Mouse (Mus musculus) thymus, postnatal 10 days (tissue): ENCODE measurements around the gene Ints12.

Experiments
- DNase-seq, 2 experiments: peaks; one replicate each; pipeline ENCODE4 v3.0.0; 2021; ENCODE audit warnings: low spot score in 2 of 2

Gene Ints12

DNA sequence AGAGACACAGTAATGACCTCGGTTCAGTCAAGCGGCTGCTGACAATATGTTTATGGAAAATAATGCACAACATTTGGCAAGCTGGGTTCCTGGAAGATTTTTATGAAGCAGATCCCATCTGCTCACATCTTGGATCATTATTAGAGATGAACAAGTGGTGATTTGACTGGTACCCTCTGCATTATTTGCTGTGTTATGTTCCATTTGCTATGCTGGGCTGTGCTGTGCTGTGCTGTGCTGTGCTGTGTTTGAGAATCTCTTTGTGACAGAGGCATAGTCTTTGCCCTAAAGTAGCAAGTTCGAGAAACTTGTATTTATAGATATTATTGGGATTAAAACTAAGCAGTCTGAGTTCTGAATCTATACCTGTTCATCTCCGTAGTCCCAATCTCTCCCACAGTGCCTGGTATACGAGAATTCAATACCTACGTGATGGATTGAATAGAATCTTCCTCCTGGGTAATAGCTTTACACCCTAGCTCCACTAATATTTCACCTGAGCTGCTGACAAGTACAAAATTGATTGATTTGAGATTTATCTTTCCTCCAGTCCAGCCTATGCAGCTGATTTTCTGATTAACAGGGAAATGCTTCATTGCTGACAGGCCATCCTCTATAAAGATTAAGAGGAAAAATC, 53.0 kb downstream of the Ints12 start:
- no peak for DNase-seq

DNA sequence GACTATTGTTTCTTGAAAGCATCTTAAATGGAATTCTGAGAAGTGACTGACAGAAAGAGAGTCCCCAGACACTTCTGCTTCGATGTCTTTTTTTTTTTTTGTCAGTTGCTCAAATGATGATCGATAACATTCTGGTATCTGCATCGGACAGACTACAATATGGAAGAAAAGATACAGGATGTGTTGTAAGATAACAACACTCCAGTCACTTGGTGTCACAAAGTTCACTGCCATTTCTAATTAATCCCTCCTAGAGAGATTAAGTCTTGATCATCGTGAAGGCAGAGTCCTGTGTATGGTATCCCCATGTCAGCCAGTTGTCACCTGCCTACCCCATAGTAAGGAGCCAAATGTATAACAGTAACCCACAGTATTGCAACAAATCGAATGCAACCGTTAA, 60.0 kb downstream of the Ints12 start:
- no peak for DNase-seq

DNA sequence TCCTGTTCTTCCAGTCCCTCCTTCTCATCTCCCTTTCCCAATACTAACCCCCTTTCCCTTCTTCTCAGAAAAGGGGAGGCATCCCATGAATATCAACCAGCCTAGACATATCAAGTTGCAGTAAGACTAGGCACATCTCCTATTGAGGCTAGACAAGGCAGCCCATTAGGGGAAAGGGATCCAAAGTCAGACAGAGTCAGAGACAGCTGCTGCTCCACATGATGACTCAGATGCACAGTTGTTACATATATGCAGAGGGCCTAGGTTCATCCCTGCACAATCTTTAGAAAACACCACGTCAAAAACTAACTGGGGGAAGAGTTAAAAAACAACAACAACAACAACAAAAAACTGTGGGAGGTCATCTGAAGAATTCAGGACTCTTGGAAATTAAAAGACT, 61.2 kb downstream of the Ints12 start:
- no peak for DNase-seq

DNA sequence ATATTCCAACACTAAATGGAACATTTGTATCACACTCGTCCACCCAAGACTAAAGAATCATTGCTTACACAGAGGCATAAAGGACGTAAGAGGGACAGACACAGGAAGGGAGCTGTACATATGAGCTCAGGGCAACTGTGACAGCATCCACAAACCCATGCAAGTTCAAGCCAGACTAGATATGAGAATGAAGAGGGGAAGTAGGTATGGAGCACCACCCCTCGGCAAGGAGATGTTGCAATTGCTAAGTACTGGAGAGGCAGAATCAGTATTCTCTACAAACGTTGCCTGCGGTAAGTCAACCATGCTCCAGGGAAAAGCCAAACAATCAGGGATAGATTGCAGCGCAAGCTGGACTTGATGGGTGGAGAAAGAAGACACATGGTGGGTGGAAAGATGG, 62.0 kb downstream of the Ints12 start:
- no peak for DNase-seq

DNA sequence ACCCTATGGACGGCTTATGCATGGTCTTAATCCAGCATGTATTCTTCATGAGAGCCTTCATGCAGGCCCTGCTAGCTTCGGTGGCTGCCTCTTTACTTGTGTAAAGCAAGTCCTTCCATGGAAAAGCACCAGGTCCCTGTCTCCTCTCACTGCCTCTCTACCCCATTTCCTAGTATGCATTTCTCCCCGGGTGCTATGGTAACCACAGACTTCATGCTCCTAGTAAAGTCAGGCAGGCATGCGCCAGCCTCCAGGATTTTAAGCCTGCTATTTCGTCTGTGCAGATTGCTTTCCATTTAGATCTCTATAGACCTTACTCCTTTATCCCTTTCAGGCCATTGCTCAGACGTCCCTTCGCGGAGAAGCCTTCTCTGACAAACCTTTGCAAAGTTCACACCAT, 63.0 kb downstream of the Ints12 start:
- no peak for DNase-seq

DNA sequence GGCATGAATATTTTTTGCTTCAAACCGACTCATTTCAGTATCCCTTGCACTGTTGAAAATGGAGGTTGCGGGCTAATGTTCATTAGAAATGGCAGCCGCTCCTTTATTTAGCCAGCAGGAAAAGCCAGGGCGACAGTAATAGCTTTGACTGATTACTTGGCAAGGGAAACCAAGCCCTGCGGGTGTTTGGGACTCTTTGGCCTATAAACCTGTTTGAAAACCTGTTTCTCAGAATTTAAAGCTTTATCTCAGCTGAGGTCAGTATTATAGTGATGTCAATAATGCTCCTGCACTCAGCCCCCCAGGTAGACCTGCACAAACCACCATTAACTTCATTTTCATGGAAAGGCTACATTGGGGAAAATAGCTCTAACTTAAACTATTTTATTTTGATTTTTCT, 66.6 kb downstream of the Ints12 start:
- DNase-seq, result no peak
